Mouse (Mus musculus): ENCODE measurements at regions not wholly inside any gene's neighbourhood (a gene's known extent, or its start where the extent isn't known, plus 50 kb on each side); places are given as distances from the start of the nearest gene placed in this dataset.

DNA sequence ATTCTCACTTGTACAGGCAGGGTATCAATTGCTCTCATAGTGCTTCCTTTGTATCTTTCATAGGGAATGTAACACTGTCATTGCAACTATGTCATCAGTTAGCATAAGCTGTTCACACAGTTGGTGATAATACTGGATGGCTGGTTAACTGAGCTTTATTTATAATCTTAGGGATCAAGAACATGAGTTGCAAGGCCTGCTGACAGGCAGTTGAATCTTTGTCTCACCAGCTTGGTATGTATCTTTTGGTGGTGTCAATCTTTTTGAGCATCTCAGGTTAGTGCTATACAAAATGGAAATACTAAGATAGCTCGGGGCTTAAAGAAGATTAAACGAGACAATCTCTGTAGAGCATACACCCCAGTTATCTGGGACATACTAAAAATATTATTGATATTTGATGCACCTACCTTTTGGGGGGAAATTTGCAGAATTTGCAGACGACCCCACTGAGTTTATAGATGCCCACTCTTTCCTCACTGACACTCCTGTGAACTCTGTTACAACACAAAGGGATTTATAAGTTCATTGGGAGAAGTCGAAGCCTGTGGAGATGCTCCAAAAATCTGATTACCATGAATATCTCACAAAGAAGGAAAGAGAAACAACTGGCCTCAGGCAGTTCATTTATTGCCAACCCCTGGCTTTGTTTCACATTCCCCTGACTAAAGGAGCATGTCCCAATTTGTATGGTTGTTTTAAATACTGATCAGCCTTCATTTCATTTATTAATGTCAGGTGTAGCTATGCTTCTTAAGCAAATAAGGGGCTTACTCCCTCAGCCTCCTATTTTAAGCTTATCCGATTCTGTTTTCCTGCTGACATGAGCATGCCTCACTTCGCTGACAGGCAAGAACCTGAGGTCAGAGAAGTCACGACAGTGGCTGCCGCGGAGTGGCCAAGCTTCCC is 193.5 kb downstream of the Fndc1 start:
- no peak overlapping the region for H3K4me3 ChIP-seq (ENCODE audit: insufficient read depth, low read depth, low read length)
- H3K27me3 ChIP-seq (replicated peaks; ENCODE audit: control insufficient read depth, insufficient read depth, low read length) = no peaks in the 10 kb centered on the region
- TF ChIP-seq CTCF (conservative IDR thresholded peaks at IDR 0.05; ENCODE audit: insufficient read depth, insufficient read length, low read depth, low read length) (no peak), POLR2A (IDR thresholded peaks at IDR 0.05; ENCODE audit: low read depth, low read length) (no peak)
- H3K4me1 ChIP-seq (ENCODE audit: control insufficient read depth, insufficient read depth, low read length) = no peaks in the 10 kb centered on the region
- no peak for DNase-seq
- WGBS = 56% methylated on average over 9 of the region's 9 CpGs
- H3K36me3 ChIP-seq (ENCODE audit: control insufficient read depth, insufficient read depth, low read length) = no peaks in the 10 kb centered on the region
- no peak overlapping the region for H3K27ac ChIP-seq (ENCODE audit: insufficient read depth, low read depth, low read length)

DNA sequence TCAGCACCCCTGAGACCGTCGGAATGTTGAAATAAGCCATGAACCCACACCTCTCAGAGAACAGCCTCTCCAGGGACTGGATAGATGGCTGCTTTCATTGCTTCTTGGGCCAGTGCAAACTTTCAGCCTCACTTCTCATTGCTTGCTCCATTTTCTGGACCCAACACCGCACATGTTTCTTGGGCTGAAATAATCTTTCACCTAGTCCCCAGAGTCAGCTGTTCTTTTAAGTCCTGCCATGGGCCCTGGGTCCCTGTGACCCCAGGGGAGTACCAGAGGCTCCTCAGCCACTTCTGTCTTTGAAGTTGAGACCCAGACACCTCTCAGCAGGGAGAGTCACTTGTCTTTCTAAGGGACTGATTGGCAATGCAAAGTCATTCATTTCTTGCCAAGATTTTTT is 201.4 kb downstream of the Fndc1 start:
- DNase-seq = no peak
- Histone ChIP-seq H3K36me3 (ENCODE audit: control insufficient read depth, insufficient read depth, low read length) (no peaks in the 10 kb centered on the region), H3K27ac (ENCODE audit: insufficient read depth, low read depth, low read length) (no peak overlapping the region), H3K4me3 (ENCODE audit: insufficient read depth, low read depth, low read length) (no peak overlapping the region), H3K4me1 (ENCODE audit: control insufficient read depth, insufficient read depth, low read length) (no peaks in the 10 kb centered on the region), H3K27me3 (replicated peaks; ENCODE audit: control insufficient read depth, insufficient read depth, low read length) (no peaks in the 10 kb centered on the region)
- no peak for TF ChIP-seq CTCF (conservative IDR thresholded peaks at IDR 0.05; ENCODE audit: insufficient read depth, insufficient read length, low read depth, low read length)
- TF ChIP-seq POLR2A (IDR thresholded peaks at IDR 0.05; ENCODE audit: low read depth, low read length) = no peak
- WGBS = 83% methylated on average over 3 of the region's 3 CpGs

DNA sequence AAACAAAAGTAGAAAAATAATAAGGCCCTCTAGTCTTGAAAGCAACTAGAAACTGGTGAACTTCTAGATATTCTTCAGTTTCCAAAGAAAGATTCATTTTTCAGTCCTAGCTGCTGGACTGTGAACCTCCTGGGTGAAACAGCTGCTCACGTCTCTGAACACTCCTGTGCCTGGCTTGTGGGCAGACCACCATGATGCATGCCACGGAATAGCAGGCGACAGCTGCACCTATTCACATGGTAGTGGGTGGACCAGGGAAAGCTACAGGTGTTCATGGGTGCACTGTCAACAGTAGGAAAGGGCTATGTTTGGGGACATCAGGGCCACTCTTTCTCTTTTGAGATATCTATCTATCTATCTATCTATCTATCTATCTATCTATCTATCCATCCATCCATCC is 203.7 kb downstream of the Fndc1 start:
- 84% methylated on average over 3 of the region's 3 CpGs for WGBS
- no peaks in the 10 kb centered on the region for H3K36me3 ChIP-seq (ENCODE audit: control insufficient read depth, insufficient read depth, low read length)
- no peak overlapping the region for H3K27ac ChIP-seq (ENCODE audit: insufficient read depth, low read depth, low read length)
- H3K4me3 ChIP-seq (ENCODE audit: insufficient read depth, low read depth, low read length) = no peak overlapping the region
- DNase-seq = no peak
- H3K27me3 ChIP-seq (replicated peaks; ENCODE audit: control insufficient read depth, insufficient read depth, low read length) = no peaks in the 10 kb centered on the region
- H3K4me1 ChIP-seq (ENCODE audit: control insufficient read depth, insufficient read depth, low read length) = no peaks in the 10 kb centered on the region
- TF ChIP-seq CTCF (conservative IDR thresholded peaks at IDR 0.05; ENCODE audit: insufficient read depth, insufficient read length, low read depth, low read length) (no peak), POLR2A (IDR thresholded peaks at IDR 0.05; ENCODE audit: low read depth, low read length) (no peak)

DNA sequence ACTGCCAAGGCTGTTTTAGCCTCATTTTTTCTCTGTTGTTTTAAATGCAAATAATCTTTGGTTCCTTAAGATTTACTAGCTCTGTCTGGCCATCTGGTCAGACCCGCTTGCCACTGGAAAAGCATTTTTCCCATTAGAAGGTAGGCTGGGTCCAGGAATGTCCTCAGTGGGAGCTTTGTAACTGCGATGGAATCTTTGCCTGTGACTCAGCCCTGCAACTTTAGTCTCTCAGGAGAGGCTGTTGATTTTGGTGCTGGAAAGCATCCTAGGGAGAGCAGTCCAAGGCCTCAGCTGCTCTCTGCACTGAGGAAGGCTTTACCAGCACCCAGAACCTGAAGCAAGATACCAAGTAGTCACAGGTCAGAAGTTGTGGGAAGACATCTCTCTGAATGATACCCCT is 205.8 kb downstream of the Fndc1 start:
- TF ChIP-seq CTCF (conservative IDR thresholded peaks at IDR 0.05; ENCODE audit: insufficient read depth, insufficient read length, low read depth, low read length) (no peak), POLR2A (IDR thresholded peaks at IDR 0.05; ENCODE audit: low read depth, low read length) (no peak)
- Histone ChIP-seq H3K27me3 (replicated peaks; ENCODE audit: control insufficient read depth, insufficient read depth, low read length) (no peaks in the 10 kb centered on the region), H3K4me1 (ENCODE audit: control insufficient read depth, insufficient read depth, low read length) (no peaks in the 10 kb centered on the region), H3K4me3 (ENCODE audit: insufficient read depth, low read depth, low read length) (no peak overlapping the region), H3K36me3 (ENCODE audit: control insufficient read depth, insufficient read depth, low read length) (no peaks in the 10 kb centered on the region), H3K27ac (ENCODE audit: insufficient read depth, low read depth, low read length) (no peak overlapping the region)
- no peak for DNase-seq
- 67% methylated on average over 2 of the region's 2 CpGs for WGBS

DNA sequence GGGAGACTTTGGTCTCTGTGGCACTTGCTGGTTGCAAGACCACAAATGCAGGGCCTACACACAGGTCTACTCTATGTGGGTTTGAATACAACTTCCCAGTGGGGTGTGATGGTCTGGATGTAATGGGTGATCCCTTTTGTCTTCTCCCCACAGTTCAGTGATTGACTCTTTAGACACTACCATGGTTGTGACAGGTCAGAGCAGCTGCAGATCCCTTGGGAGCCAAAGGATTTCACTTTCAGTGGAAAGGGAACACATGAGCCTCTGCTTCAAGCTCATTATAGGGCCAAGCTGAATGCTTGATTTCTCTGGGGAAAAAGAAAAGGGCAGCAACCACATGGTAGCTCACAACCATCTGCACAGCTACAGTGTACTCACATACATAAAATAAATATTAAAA is 206.9 kb downstream of the Fndc1 start:
- no peak for DNase-seq
- no peaks in the 10 kb centered on the region for H3K36me3 ChIP-seq (ENCODE audit: control insufficient read depth, insufficient read depth, low read length)
- no peak overlapping the region for H3K4me3 ChIP-seq (ENCODE audit: insufficient read depth, low read depth, low read length)
- no peak overlapping the region for H3K27ac ChIP-seq (ENCODE audit: insufficient read depth, low read depth, low read length)
- no peak for TF ChIP-seq CTCF (conservative IDR thresholded peaks at IDR 0.05; ENCODE audit: insufficient read depth, insufficient read length, low read depth, low read length)
- no peak for TF ChIP-seq POLR2A (IDR thresholded peaks at IDR 0.05; ENCODE audit: low read depth, low read length)
- H3K27me3 ChIP-seq (replicated peaks; ENCODE audit: control insufficient read depth, insufficient read depth, low read length) = no peaks in the 10 kb centered on the region
- no peaks in the 10 kb centered on the region for H3K4me1 ChIP-seq (ENCODE audit: control insufficient read depth, insufficient read depth, low read length)

DNA sequence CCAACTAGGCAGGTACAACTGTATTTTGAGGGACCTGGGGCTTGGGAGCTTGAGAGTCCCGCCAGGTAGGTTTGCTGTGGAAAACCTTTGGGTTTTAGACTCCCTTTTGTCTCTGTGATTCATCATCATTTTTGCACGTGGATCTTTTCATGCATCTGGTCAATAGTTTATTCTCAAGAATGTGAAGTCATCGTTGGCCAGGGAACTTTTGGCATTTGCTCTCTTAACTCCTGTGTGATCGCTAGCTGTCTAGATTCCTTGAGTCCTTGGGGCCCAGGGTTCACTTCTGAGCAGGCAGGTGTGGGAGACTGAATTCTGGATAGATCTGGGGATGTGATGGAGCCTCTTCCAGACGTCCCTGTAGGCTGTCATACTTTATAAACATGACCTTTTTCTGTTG is 207.5 kb downstream of the Fndc1 start:
- Histone ChIP-seq H3K27ac (ENCODE audit: insufficient read depth, low read depth, low read length) (no peak overlapping the region), H3K36me3 (ENCODE audit: control insufficient read depth, insufficient read depth, low read length) (no peaks in the 10 kb centered on the region), H3K27me3 (replicated peaks; ENCODE audit: control insufficient read depth, insufficient read depth, low read length) (no peaks in the 10 kb centered on the region), H3K4me3 (ENCODE audit: insufficient read depth, low read depth, low read length) (no peak overlapping the region), H3K4me1 (ENCODE audit: control insufficient read depth, insufficient read depth, low read length) (no peaks in the 10 kb centered on the region)
- WGBS = 68% methylated on average over 5 of the region's 5 CpGs
- TF ChIP-seq CTCF (conservative IDR thresholded peaks at IDR 0.05; ENCODE audit: insufficient read depth, insufficient read length, low read depth, low read length) (no peak), POLR2A (IDR thresholded peaks at IDR 0.05; ENCODE audit: low read depth, low read length) (no peak)
- DNase-seq = no peak

DNA sequence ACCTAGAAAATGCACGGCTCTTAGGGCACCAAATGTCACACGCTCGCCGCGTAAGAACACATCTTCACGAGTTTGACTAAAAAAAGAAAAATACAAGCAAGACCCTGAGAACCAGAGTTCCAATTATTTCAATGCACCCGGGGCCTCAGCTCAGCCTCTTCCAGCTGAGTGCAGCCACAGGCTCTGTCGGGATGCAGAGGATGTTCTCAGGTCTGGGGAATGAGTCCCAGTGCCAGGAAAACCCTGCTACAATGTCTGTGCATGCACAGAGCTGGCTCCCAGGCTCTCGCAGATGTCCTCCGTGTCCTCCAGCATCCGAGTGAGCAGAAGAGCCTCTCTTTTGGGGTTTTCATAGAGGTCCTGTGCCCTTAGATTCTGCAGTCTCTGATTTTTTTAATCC is 219.1 kb downstream of the Fndc1 start:
- Histone ChIP-seq H3K36me3 (ENCODE audit: control insufficient read depth, insufficient read depth, low read length) (no peaks in the 10 kb centered on the region), H3K4me3 (ENCODE audit: insufficient read depth, low read depth, low read length) (no peak overlapping the region), H3K27ac (ENCODE audit: insufficient read depth, low read depth, low read length) (no peak overlapping the region), H3K27me3 (replicated peaks; ENCODE audit: control insufficient read depth, insufficient read depth, low read length) (no peaks in the 10 kb centered on the region), H3K4me1 (ENCODE audit: control insufficient read depth, insufficient read depth, low read length) (no peaks in the 10 kb centered on the region)
- DNase-seq = no peak
- TF ChIP-seq CTCF (conservative IDR thresholded peaks at IDR 0.05; ENCODE audit: insufficient read depth, insufficient read length, low read depth, low read length) = no peak
- TF ChIP-seq POLR2A (IDR thresholded peaks at IDR 0.05; ENCODE audit: low read depth, low read length) = no peak
- 74% methylated on average over 11 of the region's 11 CpGs for WGBS
